In genomic region chr15:59196351-59196750, GRCm38 (mm10) we compare ENCODE assay signal across 18 mouse cellular contexts.
DNase-seq lines count a peak whose midpoint lies in the region; ATAC-seq and TF ChIP-seq lines count a peak whose summit lies in the region.
"Had no signal": no experiment of that assay in that cellular context is flagged by ENCODE, and none has a peak within 500 bp of the region (broad histone marks: within the 10 kb centered on the region; RNA-seq: fewer than 3 reads in every experiment).

No protein-coding gene starts in this region.

- intact Hi-C loops in heart, postnatal 10 days (cut with DNase I), result loop anchor here (5.0 kb wide), 1 partner anchor 64 kb away; no protein-coding TSS in a partner anchor

- no peak overlapping the region for H3K4me3 ChIP-seq in heart, embryonic 11.5 days (ENCODE audit: low read depth, low read length)
- H3K4me3 ChIP-seq in lung, embryonic 14.5 days (ENCODE audit: low read depth, low read length), result no peak overlapping the region
- no peak overlapping the region for H3K4me3 ChIP-seq in heart, embryonic 16.5 days (ENCODE audit: low read length)
- no peak overlapping the region for H3K4me3 ChIP-seq in stomach, postnatal 0 days (ENCODE audit: low read depth, low read length)
- H3K4me3 ChIP-seq: liver, embryonic 15.5 days; midbrain, embryonic 15.5 days had no signal

- no peak overlapping the region for H3K4me2 ChIP-seq in heart, embryonic 11.5 days
- no peak overlapping the region for H3K4me2 ChIP-seq in lung, embryonic 14.5 days
- no peak overlapping the region for H3K4me2 ChIP-seq in heart, embryonic 16.5 days (ENCODE audit: low read depth, low read length)
- H3K4me2 ChIP-seq in stomach, postnatal 0 days (replicated peaks; ENCODE audit: low read depth), result no peak overlapping the region
- H3K4me2 ChIP-seq: hindbrain, embryonic 14.5 days; liver, embryonic 15.5 days; midbrain, embryonic 15.5 days had no signal

- no peak for TF ChIP-seq EP300 in stomach, postnatal 0 days (optimal IDR thresholded peaks at IDR 0.05)

- H3K9me3 ChIP-seq in heart, embryonic 11.5 days (replicated peaks; ENCODE audit: control insufficient read depth, low read length), result no peaks in the 10 kb centered on the region
- no peaks in the 10 kb centered on the region for H3K9me3 ChIP-seq in lung, embryonic 14.5 days (ENCODE audit: low read depth, low read length)
- H3K9me3 ChIP-seq in heart, embryonic 16.5 days (replicated peaks; ENCODE audit: control insufficient read depth, low read length), result peaks cover 4% of the 10 kb centered on the region; the same call in 1 of the 2 replicates
- H3K9me3 ChIP-seq in stomach, postnatal 0 days (ENCODE audit: control insufficient read depth, low read length), result no peaks in the 10 kb centered on the region
- H3K9me3 ChIP-seq: G1E; liver, embryonic 15.5 days; midbrain, embryonic 15.5 days had no signal

- no peak for TF ChIP-seq CTCF in lung, embryonic 14.5 days (IDR thresholded peaks at IDR 0.05; ENCODE audit: low read depth)
- no peak for TF ChIP-seq CTCF in stomach, postnatal 0 days (IDR thresholded peaks at IDR 0.05; ENCODE audit: low read depth)

- H3K27ac ChIP-seq in heart, embryonic 11.5 days (ENCODE audit: low read depth, low read length), result peak overlapping the region; percentile 98
- H3K27ac ChIP-seq in lung, embryonic 14.5 days (ENCODE audit: low read depth), result peak overlapping the region; percentile 81; the same call in 1 of the 2 replicates
- peak overlapping the region; percentile 99 for H3K27ac ChIP-seq in heart, embryonic 16.5 days (ENCODE audit: low read length)
- H3K27ac ChIP-seq in stomach, postnatal 0 days (replicated peaks), result peak overlapping the region; percentile 84; the same call in 1 of the 2 replicates
- H3K27ac ChIP-seq: hindbrain, embryonic 14.5 days; liver, embryonic 15.5 days; midbrain, embryonic 15.5 days had no signal

- WGBS in heart, embryonic 11.5 days (ENCODE audit: insufficient replicate concordance), result 75% methylated on average over 5 of the region's 5 CpGs
- WGBS in lung, embryonic 14.5 days, result 86% methylated on average over 5 of the region's 5 CpGs
- 81% methylated on average over 5 of the region's 5 CpGs for WGBS in heart, embryonic 16.5 days
- 86% methylated on average over 5 of the region's 5 CpGs for WGBS in stomach, postnatal 0 days

- H3K9ac ChIP-seq in heart, embryonic 11.5 days (ENCODE audit: low read depth, low read length), result no peak overlapping the region
- H3K9ac ChIP-seq in lung, embryonic 14.5 days, result no peak overlapping the region
- H3K9ac ChIP-seq in heart, embryonic 16.5 days (ENCODE audit: low read length), result peak overlapping the region; percentile 66; the same call in 1 of the 2 replicates
- H3K9ac ChIP-seq in stomach, postnatal 0 days (ENCODE audit: low read length), result no peak overlapping the region
- H3K9ac ChIP-seq: hindbrain, embryonic 14.5 days; liver, embryonic 15.5 days; midbrain, embryonic 15.5 days had no signal

- DNase-seq in heart, postnatal 10 days, result no peak
- no peak for DNase-seq in lung, embryonic 14.5 days
- no peak for DNase-seq in lung, postnatal 25 days (ENCODE audit: low spot score)
- DNase-seq in stomach, postnatal 0 days (ENCODE audit: low spot score), result no peak
- DNase-seq in thymus, postnatal 4 days, result no peak
- DNase-seq: adrenal gland, postnatal 10 days; cerebellum, adult 9-11 months; gastrocnemius, postnatal 10 days; kidney, adult 18-20 months; kidney, postnatal 25 days; thymus, postnatal 36 days had no signal

- no peaks in the 10 kb centered on the region for H3K27me3 ChIP-seq in heart, embryonic 11.5 days (ENCODE audit: control insufficient read depth, insufficient read depth, low read length)
- H3K27me3 ChIP-seq in lung, embryonic 14.5 days (ENCODE audit: insufficient read depth, low read length), result no peaks in the 10 kb centered on the region
- no peaks in the 10 kb centered on the region for H3K27me3 ChIP-seq in heart, embryonic 16.5 days (ENCODE audit: control insufficient read depth, insufficient read depth, low read length)
- H3K27me3 ChIP-seq in stomach, postnatal 0 days (ENCODE audit: control insufficient read depth, insufficient read depth, low read length), result no peaks in the 10 kb centered on the region
- H3K27me3 ChIP-seq: liver, embryonic 15.5 days; midbrain, embryonic 15.5 days had no signal

- no peaks in the 10 kb centered on the region for H3K36me3 ChIP-seq in heart, embryonic 11.5 days (ENCODE audit: control insufficient read depth, insufficient read depth, low read length)
- H3K36me3 ChIP-seq in lung, embryonic 14.5 days (ENCODE audit: insufficient read depth), result no peaks in the 10 kb centered on the region
- no peaks in the 10 kb centered on the region for H3K36me3 ChIP-seq in heart, embryonic 16.5 days (ENCODE audit: control insufficient read depth, insufficient read depth)
- H3K36me3 ChIP-seq in stomach, postnatal 0 days (ENCODE audit: control insufficient read depth, insufficient read depth, low read length), result no peaks in the 10 kb centered on the region
- H3K36me3 ChIP-seq: G1E; liver, embryonic 15.5 days; midbrain, embryonic 15.5 days had no signal

- no peak for ATAC-seq in heart, embryonic 11.5 days (replicated peaks; ENCODE audit: insufficient number of reproducible peaks, low FRiP score, low TSS enrichment)
- no peak for ATAC-seq in lung, embryonic 14.5 days (ENCODE audit: insufficient read depth)
- no peak for ATAC-seq in heart, embryonic 16.5 days (replicated peaks; ENCODE audit: extremely low read depth, insufficient read depth, low FRiP score)
- ATAC-seq in stomach, postnatal 0 days (ENCODE audit: low FRiP score, low TSS enrichment), result no peak
- ATAC-seq: forebrain, embryonic 16.5 days; midbrain, embryonic 15.5 days had no signal

- peaks cover 50% of the 10 kb centered on the region for H3K4me1 ChIP-seq in heart, embryonic 11.5 days (ENCODE audit: control insufficient read depth, insufficient read depth, low read length)
- peaks cover 33% of the 10 kb centered on the region for H3K4me1 ChIP-seq in lung, embryonic 14.5 days (ENCODE audit: insufficient read depth)
- peaks cover 37% of the 10 kb centered on the region for H3K4me1 ChIP-seq in heart, embryonic 16.5 days (ENCODE audit: control insufficient read depth, insufficient read depth, low read length)
- peaks cover 7% of the 10 kb centered on the region; the same call in 1 of the 2 replicates for H3K4me1 ChIP-seq in stomach, postnatal 0 days (replicated peaks; ENCODE audit: control insufficient read depth, insufficient read depth)
